Mouse (Mus musculus): ENCODE results near the gene 4930544D05Rik. TPM values are rescaled to one million over a fixed set of nuclear protein-coding genes. Genes with fewer than 3 reads are reported as not detected.

The 4930544D05Rik gene
- polyA plus RNA-seq, 1 experiment = not detected

DNA sequence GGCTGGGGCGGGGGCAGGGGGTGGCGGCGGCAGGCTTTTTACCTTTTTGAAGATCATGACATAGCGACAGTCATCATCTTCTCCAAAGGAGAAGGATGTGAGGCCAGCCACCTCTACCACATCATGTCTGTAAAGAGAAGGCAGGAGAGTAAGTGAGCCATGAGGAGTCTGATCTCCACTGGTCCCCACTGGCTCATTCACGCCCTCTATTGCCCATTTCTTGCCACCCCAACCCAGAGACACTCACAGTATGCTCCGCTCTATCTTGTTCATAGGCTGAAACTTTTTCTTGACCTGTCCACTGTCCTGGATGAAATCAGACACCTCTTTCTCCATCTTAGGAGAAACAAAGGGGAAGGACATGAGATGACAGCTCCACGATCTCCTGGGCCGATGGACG lies 49.1 kb downstream of the 4930544D05Rik start:
- Histone ChIP-seq H3K9me3 (replicated peaks; ENCODE audit: control insufficient read depth, insufficient read depth, low read length, poor library complexity, severe bottlenecking) (no peaks in the 10 kb centered on the region), H3K36me3 (ENCODE audit: control insufficient read depth, insufficient read depth, low read length, poor library complexity, severe bottlenecking) (peaks cover 45% of the 10 kb centered on the region), H3K4me3 (ENCODE audit: low read depth, low read length) (no peak overlapping the region), H3K9ac (ENCODE audit: low read depth, poor library complexity, severe bottlenecking) (no peak overlapping the region), H3K27me3 (ENCODE audit: control insufficient read depth, insufficient read depth, low read length, poor library complexity, severe bottlenecking) (no peaks in the 10 kb centered on the region), H3K4me1 (ENCODE audit: control insufficient read depth, insufficient read depth, low read length) (no peaks in the 10 kb centered on the region), H3K27ac (ENCODE audit: insufficient read depth, low read length) (no peak overlapping the region)
- TF ChIP-seq POLR2A (IDR thresholded peaks at IDR 0.05; ENCODE audit: insufficient read depth, low read length) (no peak), CTCF (IDR thresholded peaks at IDR 0.05; ENCODE audit: low read depth, low read length) (peak; percentile 22), EP300 (IDR thresholded peaks at IDR 0.05; ENCODE audit: insufficient read depth, low read depth, low read length) (no peak)

Other genes starting within 250 kb of the 4930544D05Rik start
- gene Pelp1, start 205.8 kb upstream of the 4930544D05Rik start, polyA plus RNA-seq (2011; ENCODE audit: insufficient read depth, insufficient read length, low read depth, missing spikeins) = 74.1 TPM in 2 replicates
- 34.2 and 39.6 TPM in 2 replicates for gene Arrb2, start 183.2 kb upstream of the 4930544D05Rik start, polyA plus RNA-seq (2011; ENCODE audit: insufficient read depth, insufficient read length, low read depth, missing spikeins)
- gene Med11, start 163.9 kb upstream of the 4930544D05Rik start, polyA plus RNA-seq (2011; ENCODE audit: insufficient read depth, insufficient read length, low read depth, missing spikeins) = 26.9 and 32.1 TPM in 2 replicates
- gene Zmynd15, start 156.4 kb upstream of the 4930544D05Rik start, polyA plus RNA-seq (2011; ENCODE audit: insufficient read depth, insufficient read length, low read depth, missing spikeins) = 0.78 and 1.3 TPM in 2 replicates
- gene Cxcl16, start 155.9 kb upstream of the 4930544D05Rik start, polyA plus RNA-seq (2011; ENCODE audit: insufficient read depth, insufficient read length, low read depth, missing spikeins) = 15.7 and 16.6 TPM in 2 replicates
- gene Tm4sf5, start 110.6 kb upstream of the 4930544D05Rik start, polyA plus RNA-seq (2011; ENCODE audit: insufficient read depth, insufficient read length, low read depth, missing spikeins) = 1.8 and 3.5 TPM in 2 replicates
- not detected in 2 replicates for gene Vmo1, start 101.2 kb upstream of the 4930544D05Rik start, polyA plus RNA-seq (2011; ENCODE audit: insufficient read depth, insufficient read length, low read depth, missing spikeins)
- gene Gltpd2, start 96.7 kb upstream of the 4930544D05Rik start, polyA plus RNA-seq (2011; ENCODE audit: insufficient read depth, insufficient read length, low read depth, missing spikeins) = not detected in 2 replicates
- 244 and 250 TPM in 2 replicates for gene Psmb6, start 90.5 kb upstream of the 4930544D05Rik start, polyA plus RNA-seq (2011; ENCODE audit: insufficient read depth, insufficient read length, low read depth, missing spikeins)
- not detected in 2 replicates for gene Gm40193, start 82.9 kb upstream of the 4930544D05Rik start, polyA plus RNA-seq (2011; ENCODE audit: insufficient read depth, insufficient read length, low read depth, missing spikeins)
- 7.3 and 8.3 TPM in 2 replicates for gene Pld2, start 75.8 kb upstream of the 4930544D05Rik start, polyA plus RNA-seq (2011; ENCODE audit: insufficient read depth, insufficient read length, low read depth, missing spikeins)
- gene Mink1, start 53.0 kb upstream of the 4930544D05Rik start, polyA plus RNA-seq (2011; ENCODE audit: insufficient read depth, insufficient read length, low read depth, missing spikeins) = 25.2 and 31.8 TPM in 2 replicates
- 0.56 TPM in 1 of 2 replicates, not detected in the other for gene Chrne, start 3.4 kb downstream of the 4930544D05Rik start, polyA plus RNA-seq (2011; ENCODE audit: insufficient read depth, insufficient read length, low read depth, missing spikeins)
- gene Gp1ba, start 23.3 kb downstream of the 4930544D05Rik start, polyA plus RNA-seq (2011; ENCODE audit: insufficient read depth, insufficient read length, low read depth, missing spikeins) = not detected in 2 replicates
- 55.2 and 61.8 TPM in 2 replicates for gene Rnf167, start 31.4 kb downstream of the 4930544D05Rik start, polyA plus RNA-seq (2011; ENCODE audit: insufficient read depth, insufficient read length, low read depth, missing spikeins)
- gene Slc25a11, start 31.6 kb downstream of the 4930544D05Rik start, polyA plus RNA-seq (2011; ENCODE audit: insufficient read depth, insufficient read length, low read depth, missing spikeins) = 45.0 and 48.0 TPM in 2 replicates
- 630 and 707 TPM in 2 replicates for gene Pfn1, start 38.8 kb downstream of the 4930544D05Rik start, polyA plus RNA-seq (2011; ENCODE audit: insufficient read depth, insufficient read length, low read depth, missing spikeins)
- gene Eno3, start 41.4 kb downstream of the 4930544D05Rik start, polyA plus RNA-seq (2011; ENCODE audit: insufficient read depth, insufficient read length, low read depth, missing spikeins) = 14.7 and 15.7 TPM in 2 replicates
- gene Spag7, start 53.6 kb downstream of the 4930544D05Rik start, polyA plus RNA-seq (2011; ENCODE audit: insufficient read depth, insufficient read length, low read depth, missing spikeins) = 195 and 218 TPM in 2 replicates
- 10.0 and 12.8 TPM in 2 replicates for gene Camta2, start 72.3 kb downstream of the 4930544D05Rik start, polyA plus RNA-seq (2011; ENCODE audit: insufficient read depth, insufficient read length, low read depth, missing spikeins)
- gene Inca1, start 84.3 kb downstream of the 4930544D05Rik start, polyA plus RNA-seq (2011; ENCODE audit: insufficient read depth, insufficient read length, low read depth, missing spikeins) = 4.4 and 4.5 TPM in 2 replicates
- gene Kif1c, start 84.7 kb downstream of the 4930544D05Rik start, polyA plus RNA-seq (2011; ENCODE audit: insufficient read depth, insufficient read length, low read depth, missing spikeins) = 38.2 and 42.2 TPM in 2 replicates
- gene Zfp3, start 148.4 kb downstream of the 4930544D05Rik start, polyA plus RNA-seq (2011; ENCODE audit: insufficient read depth, insufficient read length, low read depth, missing spikeins) = 3.3 and 3.6 TPM in 2 replicates
- not detected in 2 replicates for gene Scimp, start 196.7 kb downstream of the 4930544D05Rik start, polyA plus RNA-seq (2011; ENCODE audit: insufficient read depth, insufficient read length, low read depth, missing spikeins)
- 46.4 and 50.9 TPM in 2 replicates for gene Rabep1, start 228.9 kb downstream of the 4930544D05Rik start, polyA plus RNA-seq (2011; ENCODE audit: insufficient read depth, insufficient read length, low read depth, missing spikeins)

All from ES-Bruce4 (cell line).